Mouse (Mus musculus): ENCODE measurements around the gene Olfr90.
A peak's percentile ranks its signal among the peaks of the same experiment; 100 is the strongest.

Olfr90 gene

DNA sequence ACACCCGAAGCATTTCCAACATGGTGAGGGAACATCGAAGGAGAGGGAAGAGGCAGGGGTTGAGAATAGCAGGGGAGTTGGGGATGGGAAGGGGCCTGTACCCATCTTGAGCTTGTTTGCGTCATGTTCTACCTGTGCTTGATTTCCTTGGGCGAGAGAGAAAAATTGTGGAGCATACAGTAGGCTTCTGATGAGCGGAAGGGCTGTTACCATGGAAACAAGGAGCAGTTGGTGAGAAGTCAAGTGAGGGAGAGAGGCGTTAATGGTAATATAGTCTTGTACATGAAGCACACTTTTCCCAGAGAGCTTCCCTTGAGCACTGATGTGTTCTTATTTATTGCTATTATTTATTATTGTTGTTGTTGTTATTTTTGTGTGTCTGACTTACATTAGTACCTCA, 31.3 kb downstream of the Olfr90 start:
- DNase-seq = no peak

DNA sequence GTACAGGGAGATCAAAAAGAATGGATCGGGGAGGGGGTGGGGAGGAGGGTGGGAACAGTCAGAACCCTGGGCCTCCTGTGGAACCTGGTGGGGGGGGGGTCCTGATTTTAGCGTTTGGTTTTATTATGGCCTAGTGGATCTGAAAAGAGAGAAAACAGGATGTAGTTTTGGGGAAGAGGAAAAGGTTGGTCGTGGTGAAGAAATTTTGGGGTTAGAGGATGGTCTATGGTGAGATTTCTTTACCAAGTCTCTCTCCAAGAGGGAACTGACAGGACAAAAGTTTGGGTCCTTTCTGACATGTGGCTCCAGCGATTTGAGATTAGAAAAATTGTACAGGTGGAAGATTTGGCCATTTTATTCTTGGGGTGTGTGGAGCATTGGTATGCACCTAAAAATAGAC, 36.6 kb downstream of the Olfr90 start:
- DNase-seq = no peak

GRCm38 (mm10) chr17:37050876-37051275, 37.4 kb downstream of the Olfr90 start:
- DNase-seq = no peak

DNA sequence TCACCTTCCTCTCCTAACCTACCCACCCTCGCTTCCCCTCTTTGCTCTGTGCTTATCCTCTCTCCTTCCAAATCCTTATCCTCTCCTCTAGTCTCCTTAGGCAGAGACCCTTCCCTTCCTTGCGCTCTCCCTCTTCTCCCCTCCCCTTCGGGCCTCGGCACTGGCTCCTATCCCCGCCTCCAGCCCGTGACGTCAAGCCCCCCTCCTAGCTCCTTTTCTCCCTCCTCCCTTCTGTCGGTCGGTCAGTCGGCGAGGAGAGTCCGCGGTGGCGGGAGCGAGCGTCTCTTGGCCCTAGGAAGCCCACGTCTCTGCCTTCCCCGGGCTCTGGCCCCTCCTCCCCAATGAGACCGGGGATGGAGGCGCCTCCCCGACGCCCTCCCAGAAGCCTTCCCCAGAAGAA, 37.9 kb downstream of the Olfr90 start:
- DNase-seq = peak; percentile 83

DNA sequence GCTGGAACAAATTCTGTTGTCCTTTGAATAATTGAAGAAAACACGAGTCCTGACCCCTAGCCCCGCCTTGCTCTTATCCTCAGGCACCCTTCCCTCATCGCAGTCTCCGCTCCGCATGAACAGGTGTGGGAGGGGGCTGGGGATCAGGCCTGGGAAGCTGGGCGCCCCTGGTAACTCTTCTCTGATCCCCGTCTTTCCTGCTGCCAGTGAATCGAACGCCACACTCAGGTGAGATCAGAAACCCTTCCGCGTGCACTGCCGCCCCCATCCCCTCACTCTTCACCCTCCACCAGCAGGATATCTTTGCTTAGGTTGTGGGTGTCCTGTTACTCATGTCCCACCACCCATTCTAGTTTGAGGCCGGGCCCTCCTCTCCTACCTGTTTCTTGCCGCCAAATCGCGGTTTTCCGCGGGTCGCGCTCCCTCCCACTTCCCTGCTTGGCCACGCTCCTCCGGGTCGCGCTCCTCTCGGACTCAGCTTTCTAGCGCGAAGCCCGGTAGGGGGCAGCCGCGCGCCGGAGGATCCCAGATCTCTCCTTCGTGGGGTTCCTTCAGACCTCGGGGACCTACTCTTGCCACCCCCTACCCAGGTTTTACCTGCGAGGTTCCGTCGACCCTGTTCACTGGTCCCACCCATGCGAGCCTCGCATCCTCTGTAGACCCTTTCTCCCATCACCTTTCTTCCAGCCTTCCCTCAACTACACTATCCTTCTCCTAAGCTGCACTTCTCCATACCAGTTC, 38.6 kb downstream of the Olfr90 start:
- peak; percentile 74 for DNase-seq

DNA sequence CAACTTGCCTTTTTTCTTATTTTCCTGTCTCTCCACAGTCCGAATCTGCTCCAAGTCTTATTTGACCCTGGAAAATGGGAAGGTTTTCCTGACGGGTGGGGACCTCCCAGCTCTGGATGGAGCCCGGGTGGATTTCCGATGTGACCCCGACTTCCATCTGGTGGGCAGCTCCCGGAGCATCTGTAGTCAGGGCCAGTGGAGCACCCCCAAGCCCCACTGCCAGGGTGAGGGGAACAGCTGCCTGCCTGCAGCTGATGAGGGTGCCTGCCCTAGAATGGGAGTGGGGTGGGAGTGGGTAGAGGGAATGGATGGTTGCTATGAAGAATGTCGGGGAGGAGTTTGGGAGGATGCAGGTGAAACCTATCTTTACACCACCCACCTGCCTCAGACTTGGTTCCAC, 39.9 kb downstream of the Olfr90 start:
- DNase-seq = no peak

GRCm38 (mm10) chr17:37047981-37048380, 40.3 kb downstream of the Olfr90 start:
- DNase-seq = no peak

- DNase-seq = no peak
Observed at GRCm38 (mm10) chr17:37047332-37047976, 40.8 kb downstream of the Olfr90 start.

DNA sequence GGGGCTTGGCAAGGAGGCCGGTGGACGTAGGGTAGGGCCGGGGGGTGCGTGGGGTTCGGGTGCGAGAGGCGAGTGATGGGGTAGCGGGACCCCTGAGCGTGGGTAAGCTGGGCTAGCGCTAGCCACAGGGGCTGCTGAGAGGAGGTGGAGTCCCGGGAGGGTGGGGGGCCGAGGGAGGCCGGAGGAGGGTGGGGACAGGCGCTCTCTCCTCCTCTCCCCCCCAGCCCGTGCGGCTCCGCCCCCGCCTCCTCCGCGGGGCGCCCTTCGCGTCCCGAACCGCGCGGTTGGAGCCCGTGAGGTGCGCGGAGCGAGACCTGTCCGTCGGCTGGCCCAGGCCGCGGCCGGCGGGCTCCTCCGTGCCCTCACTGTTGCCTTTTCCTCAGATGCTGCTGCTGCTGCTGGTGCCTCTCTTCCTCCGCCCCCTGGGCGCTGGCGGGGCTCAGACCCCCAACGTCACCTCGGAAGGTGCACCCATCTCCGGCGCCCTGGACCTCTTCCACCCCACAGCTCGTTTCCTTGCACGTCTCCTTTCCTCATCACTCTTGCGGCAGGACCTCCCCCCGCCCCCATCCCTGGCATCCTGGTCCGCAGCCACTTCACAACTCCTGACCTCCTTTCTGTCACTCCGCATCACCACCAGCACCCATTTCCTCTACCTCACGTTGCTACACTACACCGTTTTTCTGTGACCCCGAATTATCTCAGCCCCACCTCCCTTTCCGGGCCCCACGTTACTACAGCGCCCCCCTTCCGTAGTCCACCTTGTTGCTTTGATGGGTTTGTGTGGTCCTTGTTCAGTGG, 41.8 kb downstream of the Olfr90 start:
- peak; percentile 75 for DNase-seq

- peak; percentile 88 for DNase-seq
Observed at GRCm38 (mm10) chr17:37045611-37046311, 42.5 kb downstream of the Olfr90 start, which contains the start of gene Gabbr1. Gene Gabbr1 (plus strand): TSS chr17:37045966.

DNA sequence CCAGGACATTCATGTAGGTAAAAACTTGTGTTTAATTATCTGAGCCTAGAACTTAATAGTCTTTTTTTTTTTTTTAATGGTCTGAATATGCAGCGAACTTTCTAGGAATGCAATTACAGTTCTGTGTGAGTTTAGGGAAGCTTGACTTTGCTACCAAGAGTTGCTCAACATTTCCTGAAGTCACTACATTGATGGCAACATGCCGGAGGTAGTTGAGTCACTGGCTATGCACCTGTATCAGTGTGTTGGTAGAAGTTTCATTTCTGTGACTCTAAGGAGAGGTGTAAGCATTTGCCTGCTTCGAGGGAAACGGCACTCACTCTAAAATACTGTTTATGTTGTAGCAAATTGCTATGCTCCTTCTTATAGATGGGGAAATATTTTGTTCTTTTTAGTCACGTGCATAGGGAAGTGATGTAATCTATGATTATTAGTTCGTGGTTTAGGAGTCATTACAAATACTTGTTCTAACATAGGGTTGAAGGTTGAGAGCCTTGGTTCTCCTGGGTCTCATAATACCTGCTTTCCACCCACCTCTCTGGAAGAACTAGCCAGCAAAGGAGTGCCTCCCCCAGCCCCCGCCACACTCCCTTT, 43.6 kb downstream of the Olfr90 start:
- DNase-seq = no peak

DNA sequence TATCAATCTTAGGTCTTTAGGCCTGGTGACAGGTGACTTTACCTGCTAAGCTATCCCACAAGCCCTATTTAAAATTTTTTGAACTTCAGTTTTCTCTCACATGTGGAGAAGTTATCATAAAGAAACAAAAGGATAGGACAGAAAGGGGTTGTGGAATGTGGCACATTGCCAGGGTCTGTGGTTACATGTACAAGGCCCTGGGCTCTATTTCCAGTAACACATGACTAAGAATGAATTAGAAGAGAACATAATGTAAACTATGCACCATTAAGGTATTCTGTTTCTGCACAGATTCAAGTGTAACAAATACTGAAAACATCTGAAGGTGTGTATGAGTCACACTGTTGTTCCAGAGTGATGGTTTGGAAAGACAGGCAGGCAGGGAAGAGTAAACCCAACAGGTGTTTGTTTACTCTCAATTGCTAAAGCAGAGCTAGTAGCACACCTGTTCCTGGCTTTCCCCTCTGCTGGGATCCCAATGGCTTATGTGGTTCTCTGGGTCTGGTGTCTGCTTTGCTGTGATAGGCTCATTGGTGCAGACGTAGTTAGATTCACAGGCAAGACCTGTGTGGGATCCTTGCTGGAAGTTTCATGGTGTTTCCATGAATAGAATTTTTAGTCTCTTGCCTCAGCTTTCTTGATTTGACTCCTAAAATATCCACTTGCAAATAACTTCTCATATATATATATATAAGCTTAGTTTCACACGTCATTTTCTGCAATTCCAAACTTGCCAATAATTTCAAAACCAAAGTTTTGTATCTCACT, 49.0 kb downstream of the Olfr90 start:
- DNase-seq = no peak
